Mouse (Mus musculus) embryonic facial prominence, embryonic 11.5 days (tissue): ENCODE measurements around the gene Tmem120b. TPM values are rescaled to one million over a fixed set of nuclear protein-coding genes. Genes with fewer than 3 reads are reported as not detected.

ENCODE experiments used
- ATAC-seq: fragments of 200-750 bp; cut with Nextera tagmentation; replicated peaks from 2 replicates; pipeline ENCODE4 v1.8.0; 2017; ENCODE audit warnings: low read depth; ENCODE audit not compliant: insufficient number of reproducible peaks, low FRiP score, low TSS enrichment
- DNase-seq: peaks from one replicate; pipeline ENCODE4 v3.0.0-alpha.2; 2015; ENCODE audit warnings: low spot score
- H3K27ac ChIP-seq: fragments of 300-500 bp; sonication (generic); replicated peaks from 2 replicates; pipeline ENCODE4 v1.5.1; 2014; ENCODE audit warnings: mild to moderate bottlenecking, low read depth, low read length, control low read depth
- H3K27me3 ChIP-seq: fragments of 300-500 bp; sonication (generic); 2 replicates; pipeline ENCODE4 v1.6.1; 2014; ENCODE audit warnings: mild to moderate bottlenecking, low read length, moderate library complexity, mixed read lengths; ENCODE audit not compliant: control insufficient read depth, insufficient read depth
- H3K36me3 ChIP-seq: fragments of 300-500 bp; sonication (generic); replicated peaks from 2 replicates; pipeline ENCODE4 v1.6.1; 2014; ENCODE audit warnings: low read depth, mild to moderate bottlenecking, low read length, moderate library complexity, mixed read lengths; ENCODE audit not compliant: control insufficient read depth, insufficient read depth
- H3K4me1 ChIP-seq: fragments of 300-500 bp; sonication (generic); 2 replicates; pipeline ENCODE4 v1.6.1; 2014; ENCODE audit warnings: low read length, mixed read lengths; ENCODE audit not compliant: control insufficient read depth, insufficient read depth
- H3K4me2 ChIP-seq: fragments of 300-500 bp; sonication (generic); 2 replicates; pipeline ENCODE4 v1.6.1; 2014; ENCODE audit warnings: low read depth, mild to moderate bottlenecking, control low read depth, low read length, moderate library complexity
- H3K4me3 ChIP-seq: fragments of 300-500 bp; sonication (generic); 2 replicates; pipeline ENCODE4 v1.5.1; 2014; ENCODE audit warnings: low read depth, low read length, control low read depth
- H3K9ac ChIP-seq: fragments of 300-500 bp; sonication (generic); replicated peaks from 2 replicates; pipeline ENCODE4 v1.6.1; 2014; ENCODE audit warnings: mild to moderate bottlenecking, control low read depth, low read length
- H3K9me3 ChIP-seq: fragments of 300-500 bp; sonication (generic); replicated peaks from 2 replicates; pipeline ENCODE4 v1.6.1; 2016; ENCODE audit warnings: mild to moderate bottlenecking, low read length, inconsistent platforms, mixed read lengths; ENCODE audit not compliant: control insufficient read depth
- WGBS: fragments of 180-500 bp; shearing (Covaris S2); extraction: QIAGEN DNeasy Blood & Tissue Kit; methylation state at CpG from one replicate; pipeline ENCODE4 v1.1.7; 2014; 5-methylcytosine and 5-hydroxymethylcytosine counted together
- polyA plus RNA-seq: library from polyadenylated mRNA; unstranded; fragments of >200 nt; fragmentation: Nextera tagmentation; extraction: Ambion mirVana; gene quantifications from 2 replicates; pipeline ENCODE4 v1.2.1, GENCODE M21; 2014

Tmem120b gene
- polyA plus RNA-seq, 1 experiment from 2014 or later, result 7.9 TPM

DNA sequence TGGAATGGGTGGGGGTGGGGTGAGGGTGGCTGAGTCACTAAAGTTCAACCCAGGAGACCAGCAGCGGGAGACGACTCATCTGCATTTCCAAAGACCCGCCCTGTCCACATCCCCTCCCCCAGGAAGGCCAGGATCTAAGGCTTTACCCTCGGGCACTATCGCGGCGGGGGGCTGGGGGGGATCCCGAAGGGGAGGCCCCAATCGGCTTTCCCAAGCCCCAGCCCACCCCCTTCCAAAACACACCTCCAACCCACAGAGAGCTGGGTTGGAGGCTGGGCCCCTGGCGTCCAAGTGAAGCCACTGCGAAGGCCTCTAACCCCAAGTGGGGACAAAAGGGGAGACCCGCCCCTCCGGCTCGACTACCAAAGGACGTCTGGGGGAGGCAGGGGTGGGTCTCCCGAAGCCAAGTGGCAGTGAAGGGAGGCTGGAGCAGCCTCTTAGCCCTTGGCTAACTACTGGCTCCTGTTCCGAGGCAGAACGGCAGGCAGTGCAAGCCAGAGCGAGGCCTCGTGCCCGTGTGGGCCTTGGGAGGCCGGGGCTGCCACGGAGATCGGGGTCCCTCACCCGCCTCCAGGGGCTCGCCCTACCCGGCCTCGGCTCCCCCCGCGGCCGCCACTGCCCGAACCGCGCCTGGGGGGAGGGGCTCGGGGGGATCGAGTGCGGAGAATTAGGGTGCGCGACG lies 70.2 kb downstream of the Tmem120b start:
- Histone ChIP-seq H3K27me3 (no peaks in the 10 kb centered on the region), H3K4me3 (peak overlapping the region; percentile 98), H3K9me3 (no peaks in the 10 kb centered on the region), H3K4me1 (peaks cover 16% of the 10 kb centered on the region), H3K36me3 (no peaks in the 10 kb centered on the region), H3K9ac (peak overlapping the region; percentile 100), H3K4me2 (peak overlapping the region; percentile 92), H3K27ac (peak overlapping the region; percentile 100)
- DNase-seq (peak; percentile 88), ATAC-seq (peak; percentile 47)
- WGBS, result 1% methylated on average over 29 of the region's 40 CpGs

DNA sequence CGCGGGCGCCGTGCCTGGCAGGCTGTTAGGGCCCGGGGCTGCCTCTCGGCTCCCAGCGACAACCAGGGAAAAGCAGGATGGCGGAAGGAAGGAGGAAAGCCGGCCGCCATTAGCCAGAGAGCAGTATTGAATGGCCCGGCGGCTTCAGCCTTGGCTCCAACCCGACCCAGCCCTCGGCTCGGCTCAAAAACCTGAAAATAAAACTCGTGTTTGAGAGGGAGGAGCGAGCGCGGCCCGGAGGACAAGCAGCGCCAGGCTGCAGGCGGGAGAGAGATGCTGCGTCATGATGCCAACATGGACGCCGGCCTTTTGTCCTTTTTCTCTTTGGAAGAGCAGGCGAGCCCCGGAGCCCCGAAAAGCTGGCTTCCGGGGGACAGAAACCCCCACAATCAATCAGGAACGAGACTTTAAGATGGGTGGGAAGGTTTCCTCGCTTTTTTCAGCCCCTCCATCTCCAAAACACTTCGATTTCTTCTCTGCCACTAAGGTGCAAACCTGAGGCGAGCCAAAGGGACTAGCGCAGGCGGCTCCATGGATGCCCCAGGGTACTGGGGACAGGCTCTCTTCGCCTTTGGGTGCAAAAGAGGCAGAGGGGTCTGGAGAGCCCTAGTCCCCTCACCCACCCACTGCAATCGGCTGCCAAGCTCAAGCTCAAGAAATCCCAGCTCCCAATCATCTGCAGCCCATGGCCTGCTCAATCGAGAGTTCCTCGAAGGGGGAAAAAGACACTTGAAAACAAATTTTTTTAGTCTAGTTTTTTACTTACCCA lies 70.9 kb downstream of the Tmem120b start:
- ATAC-seq, result no peak
- no peaks in the 10 kb centered on the region for H3K27me3 ChIP-seq
- peak overlapping the region; percentile 92 for H3K4me2 ChIP-seq
- H3K4me1 ChIP-seq, result peaks cover 15% of the 10 kb centered on the region
- no peaks in the 10 kb centered on the region for H3K36me3 ChIP-seq
- under 1% methylated on average over 39 of the region's 39 CpGs for WGBS
- no peaks in the 10 kb centered on the region for H3K9me3 ChIP-seq
- peak overlapping the region; percentile 100 for H3K27ac ChIP-seq
- peak; percentile 76 for DNase-seq
- peak overlapping the region; percentile 100 for H3K9ac ChIP-seq
- H3K4me3 ChIP-seq, result peak overlapping the region; percentile 98

DNA sequence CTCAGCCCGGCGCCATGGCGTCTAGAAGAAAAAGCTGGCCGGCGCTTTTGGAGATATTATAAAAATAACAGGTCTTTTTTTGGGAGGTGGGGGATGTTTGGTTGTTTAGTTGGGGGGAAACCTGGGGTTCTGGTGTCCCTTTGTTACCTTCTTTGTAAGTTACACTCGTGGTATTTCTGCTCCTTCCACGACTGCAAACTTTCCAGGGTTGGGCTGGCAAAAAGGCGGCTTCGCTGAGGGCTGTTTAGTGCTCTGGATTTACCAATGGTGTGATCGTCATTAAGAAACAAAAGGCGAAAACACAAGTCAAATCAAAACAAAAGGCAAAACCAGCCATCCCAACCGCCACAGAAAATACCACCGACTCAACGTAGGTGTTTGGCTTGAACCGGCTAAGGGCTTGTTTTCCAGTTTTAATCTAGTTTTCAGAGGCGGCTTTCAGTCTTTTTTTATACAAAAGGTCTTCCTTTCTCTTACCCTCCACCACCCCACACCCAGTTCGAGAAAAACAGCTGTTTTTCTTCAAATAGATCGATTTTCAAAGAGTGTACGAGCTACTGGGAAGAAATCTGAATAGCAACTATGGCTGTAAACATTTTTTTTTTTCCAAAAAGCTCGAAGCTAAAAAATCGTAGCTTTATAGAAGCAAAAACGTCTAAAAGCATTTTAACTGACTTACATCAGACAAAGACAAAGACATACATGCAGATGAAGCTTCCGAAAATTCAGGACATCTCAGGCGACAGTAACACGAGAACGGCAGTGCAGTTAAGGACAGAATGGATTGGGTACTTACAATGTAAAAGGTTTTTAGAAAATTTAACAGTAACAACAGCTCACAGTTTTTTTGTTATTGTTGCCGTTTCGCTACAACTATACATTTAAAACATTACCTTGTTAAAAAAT lies 71.8 kb downstream of the Tmem120b start:
- ATAC-seq (no peak), DNase-seq (peak; percentile 59)
- peak overlapping the region; percentile 98 for H3K4me3 ChIP-seq
- H3K4me1 ChIP-seq, result peaks cover 10% of the 10 kb centered on the region
- peak overlapping the region; percentile 100 for H3K9ac ChIP-seq
- H3K36me3 ChIP-seq, result no peaks in the 10 kb centered on the region
- H3K27ac ChIP-seq, result peak overlapping the region; percentile 100
- H3K27me3 ChIP-seq, result no peaks in the 10 kb centered on the region
- no peaks in the 10 kb centered on the region for H3K9me3 ChIP-seq
- peak overlapping the region; percentile 92 for H3K4me2 ChIP-seq
- under 1% methylated on average over 28 of the region's 28 CpGs for WGBS

DNA sequence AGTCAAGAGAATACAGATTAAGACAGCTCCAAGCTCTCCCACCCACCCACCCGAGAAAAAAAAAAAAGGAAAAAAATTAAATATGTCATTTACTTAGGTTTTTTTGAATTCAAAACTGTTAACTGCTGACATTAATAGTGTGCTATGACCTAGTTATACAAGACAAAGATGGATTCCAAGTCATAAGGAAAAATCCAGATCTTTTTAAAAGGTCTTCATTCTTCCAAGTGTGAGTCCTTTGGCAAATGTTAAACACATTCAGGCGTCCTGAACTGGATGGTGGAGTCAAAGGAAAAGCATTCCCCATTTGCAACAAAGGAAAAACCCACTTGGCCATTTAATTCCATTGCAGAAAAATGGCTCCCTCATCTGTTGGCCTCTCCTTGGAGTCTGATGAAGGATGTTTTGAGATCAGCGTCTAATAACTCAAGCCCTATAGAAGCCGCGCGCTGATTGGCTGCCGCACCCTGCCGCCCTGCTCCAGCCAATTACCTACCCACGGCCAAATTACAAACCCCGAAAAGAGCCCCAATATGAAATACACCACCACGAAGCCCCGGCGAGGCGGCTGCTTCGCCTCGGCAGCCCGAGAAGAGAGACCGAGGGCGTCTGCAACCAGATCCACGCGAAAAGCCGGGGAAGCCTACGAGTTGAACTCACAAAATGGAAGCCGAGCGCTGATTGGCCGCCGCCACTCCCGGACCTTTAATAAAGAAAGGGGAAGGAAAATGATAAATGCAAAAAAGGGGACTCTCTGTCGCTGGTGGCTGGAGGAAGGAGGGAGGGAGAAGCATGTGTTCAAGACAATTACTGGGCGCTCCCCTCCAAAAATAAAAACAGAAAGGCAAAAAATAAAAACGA lies 72.7 kb downstream of the Tmem120b start:
- Histone ChIP-seq H3K9me3 (no peaks in the 10 kb centered on the region), H3K27ac (peak overlapping the region; percentile 100), H3K27me3 (no peaks in the 10 kb centered on the region), H3K9ac (peak overlapping the region; percentile 99), H3K36me3 (peaks cover 2% of the 10 kb centered on the region; the same call in 1 of the 2 replicates), H3K4me1 (peaks cover 11% of the 10 kb centered on the region), H3K4me2 (peak overlapping the region; percentile 99), H3K4me3 (peak overlapping the region; percentile 98)
- under 1% methylated on average over 31 of the region's 31 CpGs for WGBS
- ATAC-seq, result peak; percentile 54
- DNase-seq, result peak; percentile 95

DNA sequence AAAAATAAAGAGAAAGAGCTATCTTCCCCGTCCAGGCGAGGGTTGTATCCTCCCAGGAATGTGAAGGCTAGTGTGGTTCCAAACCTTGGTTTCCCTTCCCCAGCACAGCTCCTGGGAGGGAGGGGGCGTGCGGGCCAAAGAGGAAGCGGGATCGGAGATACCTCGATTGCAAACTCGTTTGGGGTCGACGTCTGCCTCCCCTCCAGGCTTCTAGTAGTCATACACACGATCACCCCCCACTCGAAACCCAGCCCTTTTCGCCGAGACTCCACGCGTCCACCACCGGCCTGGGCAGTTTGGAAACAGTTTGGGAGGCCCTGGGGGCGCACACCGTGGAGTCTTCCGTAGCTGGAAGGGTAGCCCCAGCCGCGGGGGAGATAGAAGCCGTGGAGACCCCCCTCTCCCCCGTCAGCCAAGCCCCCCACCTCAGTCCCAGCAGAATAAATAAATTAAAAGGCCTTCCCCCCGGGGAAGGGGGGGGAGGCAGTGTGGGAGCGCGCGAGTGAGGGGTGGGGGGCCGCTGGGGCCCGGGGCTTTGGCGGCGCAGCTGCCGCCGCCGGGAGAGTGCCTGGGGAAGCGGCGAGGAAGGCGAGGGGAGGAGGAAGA lies 73.4 kb downstream of the Tmem120b start:
- Histone ChIP-seq H3K27me3 (no peaks in the 10 kb centered on the region), H3K4me3 (peak overlapping the region; percentile 98), H3K36me3 (peaks cover 2% of the 10 kb centered on the region; the same call in 1 of the 2 replicates), H3K4me1 (peaks cover 8% of the 10 kb centered on the region; the same call in 1 of the 2 replicates), H3K9me3 (no peaks in the 10 kb centered on the region), H3K4me2 (peak overlapping the region; percentile 99), H3K9ac (peak overlapping the region; percentile 99), H3K27ac (peak overlapping the region; percentile 100)
- DNase-seq (peak; percentile 67), ATAC-seq (0 out of 2 replicates have a peak, but pooled peaks have one; percentile 5)
- under 1% methylated on average over 33 of the region's 38 CpGs for WGBS

DNA sequence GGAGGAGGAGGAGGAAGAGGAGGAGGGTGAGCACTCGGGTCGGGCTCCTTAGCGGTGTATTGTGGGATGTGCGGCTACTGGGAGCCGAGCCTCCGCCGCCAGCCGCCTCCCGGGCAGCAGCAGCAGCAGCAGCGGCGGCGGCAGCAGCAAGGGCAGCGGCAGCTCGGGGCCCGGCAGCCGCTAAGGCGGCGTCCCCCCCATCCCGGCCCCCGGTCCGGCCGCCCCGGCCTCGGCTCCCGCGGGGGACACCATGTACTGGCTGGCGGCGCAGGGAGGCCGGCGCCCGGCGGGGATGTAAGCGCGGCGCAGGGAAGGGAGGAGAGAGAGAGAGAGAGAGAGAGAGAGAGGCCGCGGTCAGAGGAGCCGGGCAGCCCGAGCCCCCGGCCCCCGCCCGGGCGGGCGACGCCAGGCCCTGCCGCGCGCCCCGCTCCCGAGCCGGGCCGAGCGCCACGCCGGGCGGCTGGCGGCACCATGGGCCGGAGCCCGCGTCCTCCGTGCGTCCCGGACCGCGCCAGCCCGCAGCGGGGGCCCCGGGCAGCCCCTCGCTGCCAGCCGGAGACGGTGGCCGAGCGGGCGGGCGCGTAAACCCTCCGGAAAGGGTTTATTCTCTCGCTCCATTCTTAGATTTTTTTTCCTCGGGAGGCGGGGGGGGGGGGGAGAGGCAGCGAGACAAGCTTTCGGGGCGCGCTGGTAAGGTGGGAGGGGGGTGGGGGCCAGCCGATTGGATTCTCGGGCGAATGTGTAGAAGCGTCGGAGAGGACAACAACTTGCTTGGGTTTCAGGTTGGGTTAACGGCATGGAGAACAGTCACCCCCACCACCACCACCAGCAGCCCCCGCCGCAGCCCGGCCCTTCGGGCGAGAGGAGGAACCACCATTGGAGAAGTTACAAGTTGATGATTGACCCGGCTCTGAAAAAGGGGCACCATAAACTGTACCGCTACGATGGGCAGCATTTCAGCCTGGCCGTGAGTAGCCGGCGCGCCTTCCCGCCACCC lies 74.2 kb downstream of the Tmem120b start, which contains the start of gene Setd1b:
Gene Setd1b (plus strand): TSS at position 33 of the 997 bp plus-strand sequence.
- under 1% methylated on average over 79 of the region's 103 CpGs for WGBS
- Histone ChIP-seq H3K9me3 (no peaks in the 10 kb centered on the region), H3K27me3 (no peaks in the 10 kb centered on the region), H3K4me3 (peak within 1 kb of the TSS; percentile 98), H3K9ac (peak within 1 kb of the TSS; percentile 99), H3K4me2 (peak within 1 kb of the TSS; percentile 99), H3K36me3 (peaks cover 5% of the 10 kb centered on the region; the same call in 1 of the 2 replicates), H3K4me1 (peaks cover 4% of the 10 kb centered on the region; the same call in 1 of the 2 replicates), H3K27ac (peak within 1 kb of the TSS; percentile 100)
- ATAC-seq, result no peak
- peak; percentile 75 for DNase-seq
